Mouse (Mus musculus) brain, adult 2 months (tissue): ENCODE measurements around the gene Vmn1r191.
"Not testable (repeated sequence)": the region's sequence is repeated elsewhere in the genome, so short reads cannot be mapped to it uniquely, and the experiment has no call there.

ENCODE experiments used
- DNase-seq: peaks from one replicate; pipeline ENCODE4 v3.0.0; 2011; ENCODE audit warnings: low read depth, low spot score

The Vmn1r191 gene

DNA sequence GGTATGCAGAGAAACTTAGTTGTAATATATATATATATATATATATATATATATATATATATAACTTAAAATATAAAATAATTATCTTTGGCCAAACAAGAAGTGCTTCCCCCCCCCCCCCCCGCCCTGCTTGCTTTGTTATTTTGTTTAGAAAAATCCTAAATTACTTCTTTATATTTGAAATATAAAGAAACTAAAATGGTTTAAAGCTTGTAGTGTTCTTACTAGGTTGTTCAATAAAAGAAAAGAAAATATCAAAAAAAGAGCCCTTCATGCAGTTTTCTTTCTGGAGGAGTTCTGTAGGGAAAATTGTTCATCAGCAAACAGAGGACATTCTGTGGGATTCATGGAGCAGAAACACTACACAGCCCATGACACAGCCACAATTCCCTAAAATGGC, at the start of gene Vmn1r191:
Vmn1r191 (minus strand) TSS at position 101 of the 400 bp plus-strand sequence.
- no peak for DNase-seq

DNA sequence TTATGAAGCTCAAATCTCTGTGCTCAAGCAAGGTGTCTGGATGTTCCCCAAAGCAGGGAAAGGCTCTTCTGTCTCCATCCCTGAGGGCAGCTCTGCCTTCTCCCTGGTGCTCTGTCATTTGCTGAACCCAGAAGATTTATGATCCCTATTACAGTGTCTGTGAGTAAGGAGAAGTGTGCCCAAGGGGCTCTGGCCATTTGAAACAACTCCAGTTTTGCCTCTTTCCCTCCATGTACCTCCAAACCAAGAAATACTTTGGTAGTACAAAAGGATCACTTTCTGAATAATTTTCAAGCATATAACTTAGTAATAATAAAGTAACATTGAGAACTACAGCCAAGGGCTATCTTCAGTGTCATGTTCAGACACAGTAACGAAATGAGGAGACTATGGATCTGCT, 39.3 kb upstream of the Vmn1r191 start, which contains the start of gene Vmn1r193:
Vmn1r193 (minus strand) TSS at position 101 of the 400 bp plus-strand sequence.
- not testable (repeated sequence) for DNase-seq

DNA sequence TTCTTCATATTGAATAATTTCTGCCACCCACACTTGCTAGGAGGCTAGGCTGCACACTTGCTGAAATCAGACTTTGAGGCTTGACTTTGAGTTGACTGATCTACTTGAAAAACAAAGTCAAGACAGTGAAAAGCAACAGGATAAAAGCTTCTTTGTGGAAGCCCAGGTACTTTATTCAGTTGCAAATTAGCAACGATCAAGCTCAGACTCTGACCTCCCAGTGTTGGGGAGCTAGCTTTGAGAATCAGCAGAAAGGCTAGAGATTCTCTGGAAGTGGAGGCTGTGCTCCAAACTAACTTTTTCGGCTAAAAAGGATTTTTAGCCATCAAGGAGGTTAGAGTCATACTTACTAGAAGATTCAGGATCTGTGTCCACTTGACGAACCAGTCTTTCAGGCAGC, 9.0 kb upstream of the Vmn1r191 start:
- DNase-seq: not testable (repeated sequence)

DNA sequence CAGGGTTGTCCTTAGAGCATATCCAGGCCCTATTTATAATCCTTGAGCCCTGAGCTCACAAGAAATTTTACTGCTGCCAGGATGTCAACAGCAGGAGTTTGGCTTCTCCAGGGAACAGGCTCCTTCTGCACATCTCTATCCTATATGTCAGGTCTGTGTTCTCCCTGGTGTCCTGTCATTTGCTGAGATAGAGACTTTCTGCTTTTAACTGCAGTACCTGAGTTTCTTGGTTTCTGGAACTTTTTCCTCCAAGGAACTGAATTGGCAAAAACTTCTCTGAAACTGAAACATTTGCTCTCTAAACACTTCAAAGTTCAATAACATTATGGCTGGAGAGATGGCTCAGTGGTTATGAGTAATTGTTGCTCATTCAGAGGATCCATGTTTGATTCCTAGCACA, 7.3 kb upstream of the Vmn1r191 start, which contains the start of gene Vmn1r192:
Vmn1r192 (minus strand) TSS at position 101 of the 400 bp plus-strand sequence.
- no peak for DNase-seq

DNA sequence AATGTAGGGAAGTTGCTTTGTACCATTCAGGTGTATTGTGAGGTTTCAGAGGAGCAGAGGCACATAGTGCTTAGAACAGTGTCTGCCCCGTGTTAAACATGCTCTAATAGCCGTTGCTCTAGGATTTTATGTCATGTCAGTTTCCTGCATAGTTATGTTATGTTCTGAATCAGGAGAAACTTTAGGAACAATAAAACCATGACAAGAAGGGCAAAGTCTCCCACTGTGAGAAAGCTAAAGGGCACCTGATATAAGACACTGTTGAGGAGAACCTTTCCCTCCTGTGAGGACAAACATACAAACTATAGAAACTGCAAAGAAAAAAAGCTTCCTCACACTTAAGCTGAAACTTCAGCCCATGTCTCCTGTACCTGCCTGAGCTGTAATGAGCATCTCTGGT, 6.6 kb upstream of the Vmn1r191 start:
- DNase-seq: no peak

DNA sequence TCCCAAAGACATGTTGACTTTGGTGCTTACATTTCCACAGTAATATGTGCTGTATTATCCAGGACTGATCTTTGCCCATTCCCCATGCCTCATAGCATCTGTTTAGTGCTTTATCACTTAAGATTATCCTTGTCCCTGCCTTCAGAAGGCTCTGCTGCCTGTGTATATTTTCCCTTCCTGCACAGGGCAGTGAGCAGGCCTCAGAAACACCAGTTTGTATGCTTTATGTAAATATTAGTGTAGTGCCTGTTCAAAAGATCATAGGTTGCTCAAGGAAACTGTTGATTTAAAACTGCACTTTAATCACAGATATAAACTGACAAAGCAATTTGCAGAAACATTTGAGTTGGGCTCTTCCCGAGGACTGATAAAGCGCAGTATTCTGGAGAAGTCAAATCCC, 5.5 kb upstream of the Vmn1r191 start:
- no peak for DNase-seq

DNA sequence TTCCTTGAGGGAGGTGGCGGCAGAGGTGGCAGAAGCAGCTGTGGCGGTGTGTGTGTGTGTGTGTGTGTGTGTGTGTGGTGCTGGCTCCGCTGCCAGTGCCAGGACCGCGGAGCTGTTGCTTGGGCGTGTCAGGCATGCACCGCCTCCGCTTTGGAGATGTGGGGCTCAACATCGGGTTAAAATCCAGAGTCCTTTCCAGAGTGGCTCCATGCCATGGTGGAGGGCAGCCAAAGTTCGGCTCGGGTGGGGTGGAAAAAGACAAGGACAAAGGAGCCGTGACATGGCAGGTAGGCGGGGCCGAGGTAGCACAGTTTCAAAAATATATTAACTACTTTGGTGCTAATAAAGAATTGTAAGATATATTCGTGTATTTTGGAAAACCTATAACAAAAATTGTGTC, 15.4 kb downstream of the Vmn1r191 start:
- no peak for DNase-seq

DNA sequence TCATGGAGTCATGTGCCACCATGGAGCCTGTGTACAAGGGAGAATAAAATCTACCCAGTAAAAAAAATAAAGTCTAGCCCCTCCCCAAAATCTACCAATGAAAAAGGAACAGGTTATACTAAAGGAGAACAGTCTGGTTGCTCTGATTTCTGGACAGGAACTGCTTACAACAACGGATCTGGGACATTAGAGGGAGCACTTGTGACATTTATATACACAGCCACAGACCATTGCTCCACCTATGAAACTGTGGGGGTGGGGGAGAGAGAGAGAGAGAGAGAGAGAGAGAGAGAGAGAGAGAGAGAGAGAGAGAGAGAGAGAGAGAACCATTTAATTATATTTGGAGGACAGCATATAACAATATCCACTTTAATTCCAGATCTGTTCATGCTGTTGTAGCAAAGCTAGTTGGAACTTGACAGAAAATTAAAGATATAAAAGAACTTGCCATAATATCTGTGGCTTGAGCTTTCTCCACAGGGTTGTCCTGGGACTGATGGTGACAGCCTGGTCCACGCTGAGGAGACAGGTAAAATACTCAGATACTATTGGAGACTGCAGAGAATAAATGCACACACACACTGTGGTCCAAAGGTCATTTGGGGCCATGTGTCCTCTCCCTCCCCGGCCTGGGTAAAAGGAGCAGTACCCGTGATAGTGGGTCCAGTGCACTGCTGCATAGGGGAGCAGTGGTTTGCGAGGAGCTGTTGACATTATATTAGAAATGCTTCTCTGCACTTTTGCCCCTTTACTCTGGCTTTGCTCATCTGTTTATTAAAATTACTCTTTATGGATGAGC, 47.1 kb downstream of the Vmn1r191 start:
- peak; percentile 1 for DNase-seq
